Mouse (Mus musculus): ENCODE results near the gene Lca5l.
"Not testable (repeated sequence)": the region's sequence is repeated elsewhere in the genome, so short reads cannot be mapped to it uniquely, and the experiment has no call there.

Lca5l gene

GRCm38 (mm10) chr16:96168837-96169236, 23.2 kb downstream of the Lca5l start:
- in situ Hi-C loops (cut with MboI, MseI): no loop called here

- in situ Hi-C loops (cut with MboI, MseI): no loop called here
Observed at GRCm38 (mm10) chr16:96165723-96166264, 26.3 kb downstream of the Lca5l start.

GRCm38 (mm10) chr16:96161336-96161735, 30.7 kb downstream of the Lca5l start:
- in situ Hi-C loops (cut with MboI, MseI): no loop called here

- in situ Hi-C loops (cut with MboI, MseI): no loop called here
Observed at GRCm38 (mm10) chr16:96160927-96161326, 31.1 kb downstream of the Lca5l start.

- in situ Hi-C loops (cut with MboI, MseI): loop anchor here in 1 of 2 experiments (5.0 kb wide), 1 partner anchor 1712 kb away; no protein-coding TSS in a partner anchor
Observed at GRCm38 (mm10) chr16:96159794-96160346, 32.2 kb downstream of the Lca5l start.

GRCm38 (mm10) chr16:96159091-96159731, 32.9 kb downstream of the Lca5l start:
- in situ Hi-C loops (cut with MboI, MseI): loop anchor here in 1 of 2 experiments (5.0 kb wide), 1 partner anchor 1713 kb away; no protein-coding TSS in a partner anchor

- in situ Hi-C loops (cut with MboI, MseI): loop anchor here in 1 of 2 experiments (5.0 kb wide), 1 partner anchor 1714 kb away; no protein-coding TSS in a partner anchor
Observed at GRCm38 (mm10) chr16:96158511-96159080, 33.5 kb downstream of the Lca5l start.

- in situ Hi-C loops (cut with MboI, MseI): loop anchor here in 1 of 2 experiments (5.0 kb wide), 1 partner anchor 1715 kb away; no protein-coding TSS in a partner anchor
Observed at GRCm38 (mm10) chr16:96157171-96157570, 34.9 kb downstream of the Lca5l start.

GRCm38 (mm10) chr16:96156019-96156418, 36.1 kb downstream of the Lca5l start:
- in situ Hi-C loops (cut with MboI, MseI): loop anchor here in 1 of 2 experiments (5.0 kb wide), 1 partner anchor 1716 kb away; no protein-coding TSS in a partner anchor

GRCm38 (mm10) chr16:96154476-96154875, 37.6 kb downstream of the Lca5l start:
- in situ Hi-C loops (cut with MboI, MseI): loop anchor here in 1 of 2 experiments (5.0 kb wide), 1 partner anchor 717 kb away; no protein-coding TSS in a partner anchor

- in situ Hi-C loops (cut with MboI, MseI): loop anchor here in 1 of 2 experiments (5.0 kb wide), 1 partner anchor 714 kb away; no protein-coding TSS in a partner anchor
Observed at GRCm38 (mm10) chr16:96151551-96151950, 40.5 kb downstream of the Lca5l start.

GRCm38 (mm10) chr16:96150995-96151394, 41.1 kb downstream of the Lca5l start:
- in situ Hi-C loops (cut with MboI, MseI): loop anchor here in 1 of 2 experiments (5.0 kb wide), 1 partner anchor 714 kb away; no protein-coding TSS in a partner anchor

GRCm38 (mm10) chr16:96149311-96149710, 42.8 kb downstream of the Lca5l start:
- in situ Hi-C loops (cut with MboI, MseI): no loop called here

GRCm38 (mm10) chr16:96148834-96149233, 43.2 kb downstream of the Lca5l start:
- in situ Hi-C loops (cut with MboI, MseI): no loop called here

GRCm38 (mm10) chr16:96145814-96146213, 46.3 kb downstream of the Lca5l start:
- in situ Hi-C loops (cut with MboI, MseI): no loop called here

GRCm38 (mm10) chr16:96145110-96145800, 46.8 kb downstream of the Lca5l start, which contains the start of gene Wrb:
Wrb (plus strand) TSS chr16:96145407.
- in situ Hi-C loops (cut with MboI, MseI): no loop called here

- in situ Hi-C loops (cut with MboI, MseI): not testable (repeated sequence)
Observed at GRCm38 (mm10) chr16:96144748-96145109, 47.3 kb downstream of the Lca5l start.

GRCm38 (mm10) chr16:96128466-96128865, 63.6 kb downstream of the Lca5l start:
- in situ Hi-C loops (cut with MboI, MseI): no loop called here

- in situ Hi-C loops (cut with MboI, MseI): no loop called here
Observed at GRCm38 (mm10) chr16:96127657-96128344, 64.3 kb downstream of the Lca5l start, which contains the start of gene Hmgn1. Hmgn1 (minus strand) TSS chr16:96127729.

GRCm38 (mm10) chr16:96127288-96127656, 64.8 kb downstream of the Lca5l start:
- in situ Hi-C loops (cut with MboI, MseI): no loop called here

GRCm38 (mm10) chr16:96126684-96127171, 65.3 kb downstream of the Lca5l start:
- in situ Hi-C loops (cut with MboI, MseI): no loop called here
